Mouse (Mus musculus) neural tube, embryonic 10.5 days (tissue): ENCODE data around the gene Mup8.
"Not testable (repeated sequence)": the region's sequence is repeated elsewhere in the genome, so short reads cannot be mapped to it uniquely, and the experiment has no call there.

Experiments
- DNase-seq: peaks from one replicate; pipeline ENCODE4 v3.0.0-alpha.2; 2017; ENCODE audit warnings: low spot score; ENCODE audit errors: extremely low spot score

Gene Mup8

DNA sequence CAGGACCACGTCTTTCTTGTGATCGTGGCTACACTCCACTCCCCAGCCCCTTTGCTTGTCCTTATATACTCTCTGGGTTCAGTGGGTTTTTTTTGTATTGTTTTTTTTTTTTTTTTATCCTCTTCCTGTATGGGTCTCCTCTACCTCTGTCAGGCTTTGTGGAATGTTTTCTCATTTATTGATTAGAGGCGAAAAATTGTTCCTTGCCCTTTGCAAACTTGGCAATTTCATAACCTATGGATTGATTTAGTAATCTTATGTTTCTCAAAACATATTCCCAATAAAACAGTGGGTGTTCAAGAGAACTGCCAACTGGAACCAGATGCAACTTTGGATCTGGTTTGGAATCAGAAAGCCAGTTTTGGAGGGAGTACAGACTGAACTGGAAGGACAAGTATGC, at the start of gene Mup8:
TSS of gene Mup8 (minus strand) at position 101 of the 400 bp plus-strand sequence.
- DNase-seq, result not testable (repeated sequence)

DNA sequence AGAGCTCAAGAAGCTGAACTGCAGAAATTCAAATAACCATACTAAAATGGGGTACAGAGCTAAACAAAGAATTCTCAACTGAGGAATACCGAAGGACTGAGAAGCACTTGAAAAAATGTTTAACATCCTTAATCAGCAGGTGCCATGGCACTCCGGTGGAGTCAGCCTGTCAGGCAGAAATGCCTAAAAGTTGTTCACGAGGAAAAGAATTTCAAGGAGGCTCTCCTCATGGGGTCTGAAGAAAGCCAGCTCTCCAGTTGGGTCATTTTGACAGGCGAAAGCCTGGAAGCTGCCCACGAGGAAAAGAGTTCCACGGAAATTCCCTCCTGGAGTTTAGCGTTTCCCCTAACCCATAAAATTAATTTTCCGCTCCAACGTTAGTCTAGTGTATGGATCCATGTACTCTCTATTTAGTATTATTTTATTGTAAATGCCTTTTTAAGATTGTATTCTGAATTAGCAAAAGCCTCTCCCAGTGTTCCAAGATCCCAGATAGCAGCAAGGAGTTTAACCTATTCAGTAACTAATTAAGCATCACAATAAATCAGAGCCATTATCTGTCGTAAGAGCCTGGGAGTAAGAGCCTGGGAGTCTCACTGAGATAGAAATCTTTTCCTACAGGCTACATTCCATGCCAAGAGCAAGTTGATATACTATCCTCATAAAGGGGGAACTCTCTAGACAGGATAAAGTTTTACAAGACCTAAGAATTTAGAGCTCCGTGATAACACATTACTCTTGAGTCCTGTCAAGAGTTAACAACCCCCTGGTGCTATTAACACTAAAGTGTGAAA, 43.8 kb upstream of the Mup8 start:
- DNase-seq, result not testable (repeated sequence)

DNA sequence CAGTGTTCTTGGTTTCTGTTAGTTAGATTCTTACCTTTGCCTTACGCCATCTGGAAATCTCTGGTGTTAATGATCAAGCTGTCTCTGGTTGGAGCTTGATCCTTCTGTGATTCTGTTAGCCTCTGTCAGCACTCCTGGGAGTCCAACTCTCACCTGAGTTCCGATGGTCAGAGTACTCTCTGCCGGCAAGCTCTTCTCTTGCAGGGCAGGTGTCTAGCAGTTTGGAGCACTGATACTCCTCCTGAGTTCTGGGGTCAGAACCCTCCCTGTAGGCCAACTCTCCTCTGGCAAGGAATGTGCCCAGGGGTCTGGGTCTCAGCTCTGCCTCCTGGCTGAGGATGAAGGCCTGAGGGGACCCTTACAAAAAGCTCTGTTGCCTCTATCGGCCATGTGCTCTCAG, 40.3 kb upstream of the Mup8 start:
- not testable (repeated sequence) for DNase-seq
